Comparison of ENCODE assay signal across 8 mouse cellular contexts in the genomic region with DNA sequence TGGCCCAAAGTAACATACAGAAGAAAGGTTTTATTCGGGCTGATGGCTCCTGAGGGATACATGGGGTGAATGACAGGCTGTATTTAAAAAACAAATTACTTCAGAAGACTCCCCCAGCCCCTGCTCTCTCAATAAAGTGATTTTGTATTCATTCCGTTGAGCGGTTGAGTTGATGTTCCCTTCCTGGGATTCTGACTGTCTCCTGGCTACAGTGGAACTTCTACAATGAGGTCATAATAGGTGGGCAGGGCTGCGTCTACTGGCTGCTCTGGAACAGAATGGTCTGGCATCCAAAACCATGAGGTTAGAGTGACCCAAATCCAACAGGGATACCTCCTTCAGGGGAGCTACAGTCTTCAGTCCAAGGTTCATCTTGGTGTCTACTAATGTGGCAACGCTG. TPM values are rescaled to one million over a fixed set of nuclear protein-coding genes. Genes with fewer than 3 reads are reported as not detected.
DNase-seq lines count a peak whose midpoint lies in the region; ATAC-seq and TF ChIP-seq lines count a peak whose summit lies in the region.

Med10 (plus strand) TSS at position 301 of the 400 bp plus-strand sequence.

- DNase-seq in heart, adult 2 months = no peak
- no peak for DNase-seq in heart, adult 11 months
- no peak for DNase-seq in Patski (ENCODE audit: low read depth, low spot score)
- DNase-seq in intestine, embryonic 14.5 days (ENCODE audit: low spot score) = no peak
- DNase-seq in urinary bladder, adult 18-20 months (ENCODE audit: low spot score in 2 of 2) = no peak
- no peak for DNase-seq in kidney, adult 8-10 months

- no peaks in the 10 kb centered on the region for H3K79me2 ChIP-seq in heart, adult 2 months (replicated peaks; ENCODE audit: control insufficient read depth, insufficient read depth, low read length)

- no peak within 1 kb of the TSS for H3K4me2 ChIP-seq in forebrain, embryonic 16.5 days (ENCODE audit: low read length)
- H3K4me2 ChIP-seq in intestine, embryonic 14.5 days (ENCODE audit: low read length) = no peak within 1 kb of the TSS

- WGBS in heart, adult 2 months = 74% methylated on average over 5 of the region's 5 CpGs
- WGBS in forebrain, embryonic 16.5 days = 83% methylated on average over 5 of the region's 5 CpGs
- WGBS in intestine, embryonic 14.5 days = 78% methylated on average over 5 of the region's 5 CpGs

- H3K4me3 ChIP-seq in heart, adult 2 months = no peak within 1 kb of the TSS
- no peak within 1 kb of the TSS for H3K4me3 ChIP-seq in forebrain, embryonic 16.5 days (replicated peaks; ENCODE audit: low read length)
- H3K4me3 ChIP-seq in intestine, embryonic 14.5 days (ENCODE audit: low read depth, low read length) = no peak within 1 kb of the TSS
- no peak within 1 kb of the TSS for H3K4me3 ChIP-seq in megakaryocyte, embryonic 14.5 days (replicated peaks)

- CTCF ChIA-PET in Patski (lab: Charles Lee) = no interaction called here

- in situ Hi-C loops in Patski (cut with MboI; ENCODE audit: low pct_unique_long_range_greater_than_20kb) = no loop called here

- no peaks in the 10 kb centered on the region for H3K36me3 ChIP-seq in heart, adult 2 months (ENCODE audit: control insufficient read depth, insufficient read depth, low read length)
- no peaks in the 10 kb centered on the region for H3K36me3 ChIP-seq in forebrain, embryonic 16.5 days (ENCODE audit: control insufficient read depth, insufficient read depth)
- H3K36me3 ChIP-seq in intestine, embryonic 14.5 days (ENCODE audit: control insufficient read depth, insufficient read depth, low read length) = no peaks in the 10 kb centered on the region
- no peaks in the 10 kb centered on the region for H3K36me3 ChIP-seq in megakaryocyte, embryonic 14.5 days (replicated peaks; ENCODE audit: low read length)

- POLR2A ChIA-PET in Patski (lab: Charles Lee) = no interaction called here

- no peak within 1 kb of the TSS for H3K27ac ChIP-seq in heart, adult 2 months
- H3K27ac ChIP-seq in forebrain, embryonic 16.5 days (ENCODE audit: low read length) = no peak within 1 kb of the TSS
- no peak within 1 kb of the TSS for H3K27ac ChIP-seq in intestine, embryonic 14.5 days (ENCODE audit: low read depth)

- no peak for TF ChIP-seq CTCF in heart, adult 2 months (IDR thresholded peaks at IDR 0.05)
- no peak for TF ChIP-seq CTCF in Patski (IDR thresholded peaks at IDR 0.05)

- intact Hi-C loops in heart, adult 2 months (cut with DNase I) = no loop called here

- H3K27me3 ChIP-seq in heart, adult 2 months (ENCODE audit: control insufficient read depth, insufficient read depth, low read length) = no peaks in the 10 kb centered on the region
- H3K27me3 ChIP-seq in Patski = peaks cover 26% of the 10 kb centered on the region
- no peaks in the 10 kb centered on the region for H3K27me3 ChIP-seq in forebrain, embryonic 16.5 days (replicated peaks; ENCODE audit: control insufficient read depth, insufficient read depth, low read length)
- H3K27me3 ChIP-seq in intestine, embryonic 14.5 days (replicated peaks; ENCODE audit: control insufficient read depth, insufficient read depth, low read length) = no peaks in the 10 kb centered on the region
- peaks cover 31% of the 10 kb centered on the region for H3K27me3 ChIP-seq in megakaryocyte, embryonic 14.5 days (replicated peaks)

- no peak for TF ChIP-seq POLR2A in heart, adult 2 months (IDR thresholded peaks at IDR 0.05; ENCODE audit: insufficient read depth, low read depth, low read length)

- TF ChIP-seq EP300 in heart, adult 2 months (IDR thresholded peaks at IDR 0.05; ENCODE audit: insufficient read depth, low read depth, low read length) = no peak

- H3K4me1 ChIP-seq in heart, adult 2 months (ENCODE audit: control insufficient read depth, insufficient read depth, low read length) = no peaks in the 10 kb centered on the region
- no peaks in the 10 kb centered on the region for H3K4me1 ChIP-seq in forebrain, embryonic 16.5 days (replicated peaks; ENCODE audit: control insufficient read depth, insufficient read depth, low read length)
- H3K4me1 ChIP-seq in intestine, embryonic 14.5 days (replicated peaks; ENCODE audit: control insufficient read depth, insufficient read depth, low read length) = no peaks in the 10 kb centered on the region
- H3K4me1 ChIP-seq in megakaryocyte, embryonic 14.5 days = peaks cover 7% of the 10 kb centered on the region; the same call in 1 of the 2 replicates

- no peak for ATAC-seq in Patski
- ATAC-seq in forebrain, embryonic 16.5 days = no peak
- no peak for ATAC-seq in intestine, embryonic 14.5 days (replicated peaks; ENCODE audit: low FRiP score, low TSS enrichment, low read depth)

- no peaks in the 10 kb centered on the region for H3K9me3 ChIP-seq in forebrain, embryonic 16.5 days (ENCODE audit: control insufficient read depth, low read length)
- H3K9me3 ChIP-seq in intestine, embryonic 14.5 days (ENCODE audit: control insufficient read depth, low read length) = no peaks in the 10 kb centered on the region
- peaks cover 10% of the 10 kb centered on the region; the same call in 1 of the 2 replicates for H3K9me3 ChIP-seq in megakaryocyte, embryonic 14.5 days

- H3K9ac ChIP-seq in heart, adult 2 months (ENCODE audit: low read depth, low read length) = no peak within 1 kb of the TSS
- no peak within 1 kb of the TSS for H3K9ac ChIP-seq in forebrain, embryonic 16.5 days (replicated peaks; ENCODE audit: low read depth, low read length)
- H3K9ac ChIP-seq in intestine, embryonic 14.5 days (ENCODE audit: low read length) = no peak within 1 kb of the TSS

RNA-seq across cellular contexts. Expression of gene Med10, which starts in this region (rescaled TPM):
- total RNA-seq in heart, adult 2 months (2021) = 10 to 100 TPM; 19.7 to 22.9 TPM
- 19.3 and 19.7 TPM in 2 replicates for polyA plus RNA-seq in heart, adult 2 months (2012; rRNA removed)
- 70.3 TPM for polyA plus RNA-seq in Patski (2021)
- 168 and 178 TPM in 2 replicates for polyA plus RNA-seq in forebrain, embryonic 16.5 days (2015; fragmentation: Nextera tagmentation; extraction: Ambion mirVana)
- polyA plus RNA-seq in intestine, embryonic 14.5 days (2014; fragmentation: Nextera tagmentation; extraction: Ambion mirVana) = 129 and 135 TPM in 2 replicates
- polyA plus RNA-seq in megakaryocyte, embryonic 14.5 days (2012; ENCODE audit: insufficient read depth, low replicate concordance) = 1.5 and 10.2 TPM in 2 replicates
